Mouse (Mus musculus) brain, embryonic 14.5 days (tissue): ENCODE measurements at regions not wholly inside any gene's neighbourhood (a gene's known extent, or its start where the extent isn't known, plus 50 kb on each side); places are given as distances from the start of the nearest gene placed in this dataset.

ENCODE experiments used
- CTCF ChIP-seq: fragments of 200-500 bp; IDR thresholded peaks from 2 replicates; pipeline ENCODE4 v1.5.1; 2012; ENCODE audit warnings: inconsistent platforms, mild to moderate bottlenecking, moderate library complexity, borderline replicate concordance; ENCODE audit not compliant: insufficient read depth, insufficient read length; ENCODE audit errors: extremely low read depth
- POLR2A ChIP-seq: fragments of 200-500 bp; IDR thresholded peaks from 2 replicates; pipeline ENCODE4 v1.6.1; 2012; ENCODE audit warnings: mild to moderate bottlenecking, inconsistent platforms, borderline replicate concordance; ENCODE audit not compliant: poor library complexity, insufficient read depth, insufficient read length, severe bottlenecking; ENCODE audit errors: extremely low read depth

DNA sequence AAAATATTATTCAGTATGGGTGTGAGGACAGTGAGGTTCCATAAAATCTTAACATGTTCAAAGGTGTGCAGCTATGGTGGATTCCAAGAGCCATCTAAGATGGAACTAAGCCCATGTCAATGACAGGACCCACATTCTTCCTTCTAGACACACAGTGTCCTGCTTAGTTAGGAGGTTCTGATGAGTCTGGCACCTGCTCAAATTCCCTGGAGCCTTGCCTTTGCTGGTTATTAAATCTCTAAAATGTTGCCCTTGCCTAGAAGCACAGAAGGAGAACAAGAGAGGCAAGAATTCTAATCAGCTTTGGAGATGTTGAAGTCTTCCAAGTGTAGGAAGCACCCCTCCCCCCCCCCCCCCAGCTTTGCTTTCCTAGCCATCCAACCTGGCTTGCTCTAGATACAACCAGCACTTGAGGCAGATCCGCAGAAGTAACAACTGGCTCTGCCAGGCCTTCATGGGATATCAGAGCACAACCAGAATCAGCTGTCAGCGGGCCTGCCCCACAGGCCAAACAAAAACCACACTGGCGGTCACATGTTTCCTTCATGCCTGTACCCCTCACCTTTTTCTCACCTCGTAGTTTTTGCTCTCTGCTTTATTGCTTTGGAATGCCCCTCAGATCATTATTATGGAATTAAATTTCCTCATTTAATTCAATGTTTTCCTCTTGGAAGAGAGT lies 116.0 kb upstream of the Slc22a22 start:
- TF ChIP-seq CTCF, result no peak
- TF ChIP-seq POLR2A, result no peak
